Mouse (Mus musculus): Measurements from ENCODE around the gene Chmp4b.

GRCm38 (mm10) chr2:154624137-154624536 is 27.4 kb upstream of the Chmp4b start:
- no peak for TF ChIP-seq CTCF (IDR thresholded peaks at IDR 0.05; ENCODE audit: insufficient read depth, low read depth, low read length)
- no peak for TF ChIP-seq POLR2A (IDR thresholded peaks at IDR 0.05; ENCODE audit: insufficient read depth, low read depth, low read length)
